Mouse (Mus musculus) CH12.LX (cell line): Measurements from ENCODE around the gene Gm39566. TPM values are rescaled to one million over a fixed set of nuclear protein-coding genes. Genes with fewer than 3 reads are reported as not detected.

Experiments
- DNase-seq: peaks from one replicate; pipeline ENCODE4 v3.0.0-alpha.2; 2013; ENCODE audit errors: extremely low read depth
- H3K27ac ChIP-seq: 2 replicates; pipeline ENCODE4 v1.5.1; 2012; ENCODE audit warnings: low read depth, mild to moderate bottlenecking, control low read depth, moderate library complexity; ENCODE audit not compliant: insufficient read depth
- H3K27me3 ChIP-seq: replicated peaks from 2 replicates; pipeline ENCODE3; 2012; ENCODE audit warnings: inconsistent platforms
- H3K36me3 ChIP-seq, 2 experiments: replicated peaks in 1 of 2; 2 replicates each; pipeline versions ENCODE3 to v1.6.1; 2012; ENCODE audit warnings: inconsistent platforms in 1 of 2, low read length in 1 of 2, mild to moderate bottlenecking in 1 of 2, mixed read lengths in 1 of 2, moderate library complexity in 1 of 2; ENCODE audit not compliant: control insufficient read depth in 1 of 2, insufficient read depth in 1 of 2
- H3K4me1 ChIP-seq, 2 experiments: 2 replicates each; pipeline ENCODE4 v1.6.1; 2012; ENCODE audit warnings: inconsistent platforms in 1 of 2, moderate library complexity in 1 of 2; ENCODE audit not compliant: insufficient read depth in 2 of 2, control insufficient read depth in 1 of 2
- H3K4me2 ChIP-seq: 2 replicates; pipeline ENCODE4 v1.6.1; 2012; ENCODE audit warnings: low read depth, mild to moderate bottlenecking, control low read depth; ENCODE audit not compliant: poor library complexity, insufficient read depth, severe bottlenecking
- H3K4me3 ChIP-seq, 3 experiments: fragments of 150-350 bp in 1 of 3; sonication (generic) in 1 of 3; replicated peaks in 1 of 3; 2 replicates each; pipeline versions ENCODE3 to v1.5.1; 2011 to 2012; ENCODE audit warnings: low read depth in 2 of 3, low read length in 2 of 3, mild to moderate bottlenecking in 2 of 3, moderate library complexity in 2 of 3, control low read depth in 1 of 3, improper control_type of control experiment in 1 of 3, inconsistent platforms in 1 of 3, mixed read lengths in 1 of 3; ENCODE audit not compliant: poor library complexity in 1 of 3
- H3K79me2 ChIP-seq: replicated peaks from 2 replicates; pipeline ENCODE4 v1.6.1; 2012; ENCODE audit warnings: mild to moderate bottlenecking, moderate library complexity; ENCODE audit not compliant: control insufficient read depth, poor library complexity, insufficient read depth, severe bottlenecking; ENCODE audit errors: extremely low read depth
- H3K9ac ChIP-seq: 2 replicates; pipeline ENCODE4 v1.6.1; 2012; ENCODE audit warnings: low read depth, mild to moderate bottlenecking, control low read depth, moderate library complexity; ENCODE audit not compliant: insufficient read depth
- H3K9me3 ChIP-seq: replicated peaks from 2 replicates; pipeline ENCODE3; 2012; ENCODE audit warnings: low read length, inconsistent platforms, mixed read lengths
- BHLHE40 ChIP-seq: IDR thresholded peaks from 2 replicates; pipeline ENCODE4 v1.6.1; 2011; ENCODE audit warnings: mild to moderate bottlenecking, low read depth, low read length, improper control_type of control experiment
- EP300 ChIP-seq: IDR thresholded peaks from 2 replicates; pipeline ENCODE4 v1.6.1; 2011; ENCODE audit warnings: low read length, improper control_type of control experiment
- HCFC1 ChIP-seq: IDR thresholded peaks from 2 replicates; pipeline ENCODE4 v1.6.1; 2012; ENCODE audit warnings: low read depth, mild to moderate bottlenecking, inconsistent platforms, low read length, improper control_type of control experiment
- IRF4 ChIP-seq: IDR thresholded peaks from 2 replicates; pipeline ENCODE4 v1.6.1; 2014; ENCODE audit warnings: low read depth, mild to moderate bottlenecking, inconsistent platforms, low read length, improper control_type of control experiment
- JUND ChIP-seq: conservative IDR thresholded peaks from 2 replicates; pipeline ENCODE4 v1.6.1; 2011; ENCODE audit warnings: low read depth, low read length, improper control_type of control experiment
- KAT2A ChIP-seq: IDR thresholded peaks from 2 replicates; pipeline ENCODE4 v1.6.1; 2012; ENCODE audit warnings: low read length, improper control_type of control experiment, inconsistent platforms; ENCODE audit not compliant: insufficient replicate concordance
- MEF2A ChIP-seq: IDR thresholded peaks from 2 replicates; pipeline ENCODE4 v1.6.1; 2014; ENCODE audit warnings: low read depth, mild to moderate bottlenecking, inconsistent platforms, low read length, improper control_type of control experiment, borderline replicate concordance
- MXI1 ChIP-seq: IDR thresholded peaks from 2 replicates; pipeline ENCODE4 v1.6.1; 2011; ENCODE audit warnings: mild to moderate bottlenecking, low read depth, low read length, improper control_type of control experiment
- PAX5 ChIP-seq: IDR thresholded peaks from 2 replicates; pipeline ENCODE4 v1.6.1; 2012; ENCODE audit warnings: low read length, inconsistent platforms, mixed read lengths
- POLR2A ChIP-seq: IDR thresholded peaks from 2 replicates; pipeline ENCODE4 v1.6.1; 2011; ENCODE audit warnings: low read depth, mild to moderate bottlenecking, improper control_type of control experiment, low read length
- POLR2AphosphoS2 ChIP-seq: IDR thresholded peaks from 2 replicates; pipeline ENCODE4 v1.6.1; 2011; ENCODE audit warnings: low read depth, low read length, improper control_type of control experiment
- RAD21 ChIP-seq: IDR thresholded peaks from 2 replicates; pipeline ENCODE4 v1.6.1; 2011; ENCODE audit warnings: low read depth, mild to moderate bottlenecking, low read length, improper control_type of control experiment, moderate library complexity
- RCOR1 ChIP-seq: conservative IDR thresholded peaks from 2 replicates; pipeline ENCODE4 v1.6.1; 2012; ENCODE audit warnings: low read depth, mild to moderate bottlenecking, inconsistent platforms, low read length, improper control_type of control experiment
- SIN3A ChIP-seq: IDR thresholded peaks from 2 replicates; pipeline ENCODE4 v1.6.1; 2012; ENCODE audit warnings: low read length, improper control_type of control experiment, inconsistent platforms
- SMC3 ChIP-seq: IDR thresholded peaks from 2 replicates; pipeline ENCODE4 v1.6.1; 2011; ENCODE audit warnings: low read depth, low read length, improper control_type of control experiment
- TBP ChIP-seq: conservative IDR thresholded peaks from 2 replicates; pipeline ENCODE4 v1.6.1; 2011; ENCODE audit warnings: low read depth, low read length, improper control_type of control experiment
- TCF12 ChIP-seq: IDR thresholded peaks from 2 replicates; pipeline ENCODE4 v1.6.1; 2014; ENCODE audit warnings: low read depth, mild to moderate bottlenecking, inconsistent platforms, low read length, improper control_type of control experiment
- UBTF ChIP-seq: IDR thresholded peaks from 2 replicates; pipeline ENCODE4 v1.6.1; 2012; ENCODE audit warnings: low read depth, mild to moderate bottlenecking, inconsistent platforms, low read length, improper control_type of control experiment, moderate library complexity
- USF1 ChIP-seq: IDR thresholded peaks from 2 replicates; pipeline ENCODE4 v1.6.1; 2014; ENCODE audit warnings: low read depth, mild to moderate bottlenecking, inconsistent platforms, low read length, improper control_type of control experiment
- ZC3H11A ChIP-seq: IDR thresholded peaks from 2 replicates; pipeline ENCODE4 v1.6.1; 2012; ENCODE audit warnings: low read depth, mild to moderate bottlenecking, inconsistent platforms, low read length, improper control_type of control experiment
- ZKSCAN1 ChIP-seq: IDR thresholded peaks from 2 replicates; pipeline ENCODE4 v1.6.1; 2012; ENCODE audit warnings: low read depth, inconsistent platforms, low read length, improper control_type of control experiment, borderline replicate concordance
- ZMIZ1 ChIP-seq: IDR thresholded peaks from 2 replicates; pipeline ENCODE4 v1.6.1; 2012; ENCODE audit warnings: low read depth, mild to moderate bottlenecking, inconsistent platforms, low read length, improper control_type of control experiment
- ZNF384 ChIP-seq: IDR thresholded peaks from 2 replicates; pipeline ENCODE4 v1.6.1; 2012; ENCODE audit warnings: low read depth, low read length, improper control_type of control experiment, inconsistent platforms
- dilution Hi-C: fragments of 300-500 bp; cut with MboI; formaldehyde crosslinking; loops from 2 replicates; pipeline ENCODE4 v1.14.3; 2020; ENCODE audit warnings: low sequenced_read_pairs; ENCODE audit not compliant: extremely low pct_unique_long_range_greater_than_20kb, extremely low pct_ligation_motif_present
- in situ Hi-C: fragments of 300-500 bp; cut with MboI; formaldehyde crosslinking; loops from 3 replicates; pipeline ENCODE4 v1.14.3; 2019; ENCODE audit warnings: low sequenced_read_pairs, low pct_ligation_motif_present, low pct_unique_long_range_greater_than_20kb, mixed read lengths
- polyA plus RNA-seq: library from polyadenylated mRNA; unstranded; fragments of >175 nt; gene quantifications from 2 replicates; pipeline ENCODE4 v1.2.1, GENCODE M21; 2012; ENCODE audit warnings: low read depth; ENCODE audit not compliant: insufficient read length
- total RNA-seq, 2 experiments: library from RNA; depleted of rRNA; stranded (reverse); fragments of 300-350 nt in 1 of 2; fragments of >200 nt in 1 of 2; gene quantifications; 2 replicates each; pipeline ENCODE4 v1.2.3; 2012 to 2014

Gene Gm39566
- total and polyA plus RNA-seq, 3 experiments = not detected

DNA sequence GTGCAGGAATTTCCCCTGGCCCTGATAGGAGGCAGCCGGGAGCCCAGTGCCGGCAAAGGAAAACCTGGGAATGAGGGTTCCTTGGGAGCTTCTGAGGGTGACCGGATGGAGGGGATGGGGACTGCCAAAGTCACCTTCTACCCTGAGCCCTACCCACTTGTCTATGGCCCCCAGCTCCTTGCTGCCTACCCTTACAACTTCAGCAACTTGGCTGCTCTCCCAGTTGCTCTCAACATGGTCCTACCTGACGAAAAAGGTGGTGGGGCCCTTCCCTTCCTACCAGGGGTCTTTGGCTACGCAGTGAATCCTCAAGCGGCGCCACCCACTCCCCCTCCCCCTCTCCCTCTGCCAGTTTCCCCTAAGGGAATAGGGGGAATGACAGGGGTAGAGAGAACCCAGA lies 36.1 kb downstream of the Gm39566 start:
- Histone ChIP-seq H3K9ac (no peak overlapping the region), H3K4me1 (peaks cover 40 to 66% of the 10 kb centered on the region in 2 experiments), H3K4me2 (no peak overlapping the region), H3K4me3 (no peak overlapping the region), H3K36me3 (peaks cover 8 to 40% of the 10 kb centered on the region in 2 experiments), H3K27me3 (no peaks in the 10 kb centered on the region), H3K9me3 (no peaks in the 10 kb centered on the region), H3K79me2 (no peaks in the 10 kb centered on the region), H3K27ac (no peak overlapping the region)
- TF ChIP-seq HCFC1 (no peak), ZC3H11A (no peak), UBTF (no peak), RAD21 (no peak), ZMIZ1 (no peak), POLR2AphosphoS2 (no peak)
- no peak for DNase-seq
- in situ Hi-C loops = no loop called here
- dilution Hi-C loops = no loop called here

DNA sequence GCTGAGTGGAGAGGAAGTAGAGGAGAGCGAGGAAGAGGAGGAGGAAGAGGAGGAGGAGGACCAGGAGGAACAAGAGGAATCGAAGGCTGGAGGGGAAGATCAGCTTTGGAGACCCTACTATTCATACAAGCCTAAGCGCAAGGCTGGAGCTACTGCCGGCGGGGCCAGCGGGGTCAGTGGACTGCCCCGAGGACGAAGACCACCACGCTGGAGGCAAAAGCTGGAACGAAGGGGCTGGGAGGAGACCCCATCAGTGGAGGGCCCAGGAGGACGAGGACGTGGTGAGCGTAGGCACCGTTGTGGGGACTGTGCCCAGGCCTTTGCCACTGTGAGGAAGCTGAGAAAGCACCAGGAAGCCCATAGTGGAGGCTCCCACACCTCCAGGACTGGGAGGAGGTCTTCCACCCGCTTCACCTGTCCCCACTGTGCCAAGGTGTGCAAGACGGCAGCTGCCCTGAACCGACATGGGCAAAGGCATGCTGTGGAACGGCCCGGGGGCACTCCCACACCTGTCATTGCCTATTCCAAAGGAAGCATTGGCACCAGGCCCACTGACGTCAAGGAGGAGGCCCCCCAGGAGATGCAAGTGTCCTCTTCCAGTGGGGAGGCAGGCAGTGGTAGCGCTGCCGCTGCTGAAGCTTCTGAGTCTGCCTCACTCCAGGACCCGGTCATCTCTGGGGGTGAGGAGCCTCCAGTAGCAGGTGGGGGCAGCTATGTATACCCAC lies 36.7 kb downstream of the Gm39566 start:
- dilution Hi-C loops = no loop called here
- peaks cover 8 to 40% of the 10 kb centered on the region in 2 experiments for H3K36me3 ChIP-seq
- in situ Hi-C loops = no loop called here
- no peaks in the 10 kb centered on the region for H3K9me3 ChIP-seq
- no peak overlapping the region for H3K27ac ChIP-seq
- H3K4me2 ChIP-seq = no peak overlapping the region
- H3K4me3 ChIP-seq = no peak overlapping the region
- peaks cover 40 to 71% of the 10 kb centered on the region in 2 experiments for H3K4me1 ChIP-seq
- H3K79me2 ChIP-seq = no peaks in the 10 kb centered on the region
- DNase-seq = no peak
- H3K27me3 ChIP-seq = no peaks in the 10 kb centered on the region
- H3K9ac ChIP-seq = no peak overlapping the region
- TF ChIP-seq KAT2A (no peak), USF1 (no peak), MXI1 (no peak), MEF2A (no peak), EP300 (no peak), BHLHE40 (no peak), UBTF (no peak), ZMIZ1 (no peak), ZNF384 (no peak), RCOR1 (no peak), JUND (no peak), POLR2AphosphoS2 (no peak), SIN3A (no peak), IRF4 (no peak), PAX5 (no peak), TBP (no peak), ZKSCAN1 (no peak), POLR2A (no peak), TCF12 (no peak), SMC3 (no peak)
